Mouse (Mus musculus) megakaryocyte progenitor cell, adult 5-6 weeks (primary cell): Measurements from ENCODE around the gene Kirrel. TPM values are rescaled to one million over a fixed set of nuclear protein-coding genes. Genes with fewer than 3 reads are reported as not detected.

Source experiments
- ATAC-seq: replicated peaks from 2 replicates; pipeline ENCODE4 v1.8.0; 2016; ENCODE audit warnings: mild to moderate bottlenecking, moderate TSS enrichment, inconsistent platforms; ENCODE audit not compliant: poor library complexity
- total RNA-seq, 2 experiments: library from RNA; stranded (forward) in 1 of 2; stranded (reverse) in 1 of 2; fragments of 157-497, 149-512 nt in 1 of 2; fragments of 200-1000 nt in 1 of 2; gene quantifications; 2 replicates each; pipeline versions ENCODE4 v1.2.3 to v1.2.4; 2015 to 2017

Gene Kirrel
- total RNA-seq (2015) = not detected in 2 replicates
- total RNA-seq (2017) = not detected in 2 replicates

GRCm38 (mm10) chr3:87174096-87174768, at the start of gene Kirrel:
Gene Kirrel, minus strand, starts transcription at chr3:87174747.
- peak; percentile 44 for ATAC-seq

- ATAC-seq = no peak
Observed at GRCm38 (mm10) chr3:87223636-87224035, 49.1 kb upstream of the Kirrel start.

GRCm38 (mm10) chr3:87222346-87222745, 47.8 kb upstream of the Kirrel start:
- no peak for ATAC-seq

- no peak for ATAC-seq
Observed at GRCm38 (mm10) chr3:87215176-87215575, 40.6 kb upstream of the Kirrel start.

GRCm38 (mm10) chr3:87214221-87214864, 39.8 kb upstream of the Kirrel start:
- ATAC-seq = no peak

GRCm38 (mm10) chr3:87206336-87207075, 32.0 kb upstream of the Kirrel start:
- no peak for ATAC-seq

GRCm38 (mm10) chr3:87196637-87197036, 22.1 kb upstream of the Kirrel start:
- no peak for ATAC-seq

GRCm38 (mm10) chr3:87195041-87195440, 20.5 kb upstream of the Kirrel start:
- ATAC-seq = no peak

- ATAC-seq = no peak
Observed at GRCm38 (mm10) chr3:87194591-87194990, 20.0 kb upstream of the Kirrel start.

GRCm38 (mm10) chr3:87193756-87194155, 19.2 kb upstream of the Kirrel start:
- ATAC-seq = no peak

GRCm38 (mm10) chr3:87193352-87193751, 18.8 kb upstream of the Kirrel start:
- ATAC-seq = no peak

GRCm38 (mm10) chr3:87176687-87177086, 2.1 kb upstream of the Kirrel start:
- no peak for ATAC-seq

- ATAC-seq = peak; percentile 39; the same call in 1 of the 2 replicates
Observed at GRCm38 (mm10) chr3:87175438-87175815, 880 bp upstream of the Kirrel start.

GRCm38 (mm10) chr3:87174769-87175437, 356 bp upstream of the Kirrel start:
- ATAC-seq = no peak

- ATAC-seq = no peak
Observed at GRCm38 (mm10) chr3:87173486-87174085, 961 bp downstream of the Kirrel start.

- no peak for ATAC-seq
Observed at GRCm38 (mm10) chr3:87173103-87173444, 1.5 kb downstream of the Kirrel start.

- no peak for ATAC-seq
Observed at GRCm38 (mm10) chr3:87172351-87173102, 2.0 kb downstream of the Kirrel start.

GRCm38 (mm10) chr3:87171201-87172100, 3.1 kb downstream of the Kirrel start:
- no peak for ATAC-seq

- no peak for ATAC-seq
Observed at GRCm38 (mm10) chr3:87169402-87170015, 5.0 kb downstream of the Kirrel start.
